Mouse (Mus musculus) hindbrain, embryonic 14.5 days (tissue): ENCODE measurements around the gene Dis3l. TPM values are rescaled to one million over a fixed set of nuclear protein-coding genes. Genes with fewer than 3 reads are reported as not detected.
A peak's percentile ranks its signal among the peaks of the same experiment; 100 is the strongest.

Source experiments
- ATAC-seq: fragments of 200-750 bp; cut with Nextera tagmentation; 2 replicates; pipeline ENCODE4 v1.8.0; 2017; ENCODE audit warnings: moderate number of reproducible peaks, mild to moderate bottlenecking, moderate TSS enrichment, moderate library complexity; ENCODE audit not compliant: low FRiP score
- DNase-seq: peaks from one replicate; pipeline ENCODE4 v3.0.0-alpha.2; 2015; ENCODE audit warnings: low spot score
- H3K27ac ChIP-seq: fragments of 300-500 bp; sonication (generic); 2 replicates; pipeline ENCODE4 v1.5.1; 2014; ENCODE audit warnings: mild to moderate bottlenecking, moderate library complexity
- H3K27me3 ChIP-seq: fragments of 300-500 bp; sonication (generic); 2 replicates; pipeline ENCODE4 v1.6.1; 2014; ENCODE audit warnings: mild to moderate bottlenecking, low read length, mixed read lengths; ENCODE audit not compliant: control insufficient read depth, insufficient read depth
- H3K36me3 ChIP-seq: fragments of 300-500 bp; sonication (generic); replicated peaks from 2 replicates; pipeline ENCODE4 v1.6.1; 2014; ENCODE audit not compliant: control insufficient read depth, insufficient read depth
- H3K4me1 ChIP-seq: fragments of 300-500 bp; sonication (generic); replicated peaks from 2 replicates; pipeline ENCODE4 v1.6.1; 2014; ENCODE audit warnings: antibody characterized with exemption, low read length, mixed read lengths; ENCODE audit not compliant: control insufficient read depth, insufficient read depth
- H3K4me2 ChIP-seq: fragments of 300-500 bp; sonication (generic); replicated peaks from 2 replicates; pipeline ENCODE4 v1.6.1; 2014; ENCODE audit warnings: mild to moderate bottlenecking, moderate library complexity
- H3K4me3 ChIP-seq: fragments of 300-500 bp; sonication (generic); replicated peaks from 2 replicates; pipeline ENCODE4 v1.5.1; 2014; ENCODE audit warnings: mild to moderate bottlenecking, low read length
- H3K9ac ChIP-seq: fragments of 300-500 bp; sonication (generic); 2 replicates; pipeline ENCODE4 v1.6.1; 2014
- H3K9me3 ChIP-seq: fragments of 300-500 bp; sonication (generic); 2 replicates; pipeline ENCODE4 v1.6.1; 2016; ENCODE audit warnings: low read length; ENCODE audit not compliant: control insufficient read depth
- WGBS: fragments of 180-500 bp; shearing (Covaris S2); extraction: QIAGEN DNeasy Blood & Tissue Kit; methylation state at CpG from one replicate; pipeline ENCODE4 v1.1.7; 2014; 5-methylcytosine and 5-hydroxymethylcytosine counted together
- polyA plus RNA-seq: library from polyadenylated mRNA; unstranded; fragments of >200 nt; fragmentation: Nextera tagmentation; extraction: Ambion mirVana; gene quantifications from 2 replicates; pipeline ENCODE4 v1.2.1, GENCODE M21; 2014

Gene Dis3l
- 21.1 and 23.2 TPM in 2 replicates for polyA plus RNA-seq

- ATAC-seq = no peak
- 11% methylated on average over 16 of the region's 16 CpGs for WGBS
Observed at GRCm38 (mm10) chr9:64341254-64341566, at the start of gene Dis3l. Gene Dis3l, minus strand, starts transcription at chr9:64341288.

GRCm38 (mm10) chr9:64389576-64390292 lies 48.6 kb upstream of the Dis3l start:
- H3K4me2 ChIP-seq = no peak overlapping the region
- WGBS = 60% methylated on average over 7 of the region's 7 CpGs
- peaks cover 35% of the 10 kb centered on the region for H3K27me3 ChIP-seq
- H3K27ac ChIP-seq = no peak overlapping the region
- no peaks in the 10 kb centered on the region for H3K9me3 ChIP-seq
- no peaks in the 10 kb centered on the region for H3K36me3 ChIP-seq
- H3K4me3 ChIP-seq = no peak overlapping the region
- peaks cover 26% of the 10 kb centered on the region for H3K4me1 ChIP-seq
- DNase-seq (no peak), ATAC-seq (no peak)
- H3K9ac ChIP-seq = no peak overlapping the region

More at GRCm38 (mm10) chr9:64341254-64341566, at the start of gene Dis3l:
- no peak for DNase-seq
- peak within 1 kb of the TSS; percentile 99 for H3K27ac ChIP-seq
- peak within 1 kb of the TSS; percentile 77 for H3K4me2 ChIP-seq
- H3K4me3 ChIP-seq = peak within 1 kb of the TSS; percentile 55
- H3K9me3 ChIP-seq = no peaks in the 10 kb centered on the region
- H3K9ac ChIP-seq = peak within 1 kb of the TSS; percentile 97
- H3K36me3 ChIP-seq = no peaks in the 10 kb centered on the region
- peaks cover 10% of the 10 kb centered on the region; the same call in 1 of the 2 replicates for H3K4me1 ChIP-seq
- no peaks in the 10 kb centered on the region for H3K27me3 ChIP-seq

- H3K27ac ChIP-seq = no peak overlapping the region
- DNase-seq = no peak
- 0 out of 2 replicates have a peak, but pooled peaks have one; percentile 29 for ATAC-seq
Observed at GRCm38 (mm10) chr9:64386466-64387211, 45.6 kb upstream of the Dis3l start.

GRCm38 (mm10) chr9:64385511-64386465 lies 44.7 kb upstream of the Dis3l start, which contains the start of gene Megf11:
Gene Megf11, plus strand, starts transcription at chr9:64385626.
- no peaks in the 10 kb centered on the region for H3K36me3 ChIP-seq
- H3K4me2 ChIP-seq = peak within 1 kb of the TSS; percentile 98
- peaks cover 30% of the 10 kb centered on the region for H3K4me1 ChIP-seq
- H3K4me3 ChIP-seq = peak within 1 kb of the TSS; percentile 60
- peaks cover 52% of the 10 kb centered on the region for H3K27me3 ChIP-seq
- peak within 1 kb of the TSS; percentile 69 for H3K9ac ChIP-seq
- DNase-seq = peak; percentile 69
- H3K27ac ChIP-seq = no peak within 1 kb of the TSS
- WGBS = under 1% methylated on average over 77 of the region's 93 CpGs
- no peaks in the 10 kb centered on the region for H3K9me3 ChIP-seq
- ATAC-seq = peak; percentile 74

More at GRCm38 (mm10) chr9:64386466-64387211, 45.6 kb upstream of the Dis3l start:
- peak overlapping the region; percentile 60 for H3K4me3 ChIP-seq
- H3K4me2 ChIP-seq = peak overlapping the region; percentile 98
- H3K9me3 ChIP-seq = no peaks in the 10 kb centered on the region
- H3K36me3 ChIP-seq = no peaks in the 10 kb centered on the region
- under 1% methylated on average over 45 of the region's 45 CpGs for whole genome bisulfite sequencing
- H3K9ac ChIP-seq = peak overlapping the region; percentile 69
- peaks cover 52% of the 10 kb centered on the region for H3K27me3 ChIP-seq
- H3K4me1 ChIP-seq = peaks cover 30% of the 10 kb centered on the region

- H3K27me3 ChIP-seq = peaks cover 47% of the 10 kb centered on the region
- H3K4me1 ChIP-seq = peaks cover 23% of the 10 kb centered on the region
- H3K4me3 ChIP-seq = no peak overlapping the region
- peak; percentile 56 for DNase-seq
- no peak overlapping the region for H3K27ac ChIP-seq
- H3K9ac ChIP-seq = no peak overlapping the region
- no peaks in the 10 kb centered on the region for H3K36me3 ChIP-seq
- 48% methylated on average over 10 of the region's 10 CpGs for WGBS
- ATAC-seq = peak; percentile 55; the same call in 1 of the 2 replicates
- no peak overlapping the region for H3K4me2 ChIP-seq
- no peaks in the 10 kb centered on the region for H3K9me3 ChIP-seq
Observed at GRCm38 (mm10) chr9:64383021-64383788, 42.1 kb upstream of the Dis3l start.

- H3K4me3 ChIP-seq = no peak overlapping the region
- WGBS = 84% methylated on average over 2 of the region's 2 CpGs
- peaks cover 3% of the 10 kb centered on the region for H3K4me1 ChIP-seq
- ATAC-seq = no peak
- H3K4me2 ChIP-seq = no peak overlapping the region
- no peaks in the 10 kb centered on the region for H3K27me3 ChIP-seq
- no peak for DNase-seq
- no peak overlapping the region for H3K9ac ChIP-seq
- no peaks in the 10 kb centered on the region for H3K9me3 ChIP-seq
- no peak overlapping the region for H3K27ac ChIP-seq
- no peaks in the 10 kb centered on the region for H3K36me3 ChIP-seq
Observed at GRCm38 (mm10) chr9:64376380-64376779, 35.3 kb upstream of the Dis3l start.

- DNase-seq (no peak), ATAC-seq (no peak; the same call in 1 of the 2 replicates)
- H3K9me3 ChIP-seq = no peaks in the 10 kb centered on the region
- H3K4me3 ChIP-seq = no peak overlapping the region
- no peaks in the 10 kb centered on the region for H3K36me3 ChIP-seq
- H3K4me1 ChIP-seq = peaks cover 5% of the 10 kb centered on the region
- no peak overlapping the region for H3K4me2 ChIP-seq
- 27% methylated on average over 11 of the region's 11 CpGs for WGBS
- H3K9ac ChIP-seq = no peak overlapping the region
- no peak overlapping the region for H3K27ac ChIP-seq
- H3K27me3 ChIP-seq = no peaks in the 10 kb centered on the region
Observed at GRCm38 (mm10) chr9:64371305-64371819, 30.3 kb upstream of the Dis3l start.

GRCm38 (mm10) chr9:64369871-64370270 lies 28.8 kb upstream of the Dis3l start:
- no peaks in the 10 kb centered on the region for H3K36me3 ChIP-seq
- no peaks in the 10 kb centered on the region for H3K9me3 ChIP-seq
- peaks cover 5% of the 10 kb centered on the region for H3K4me1 ChIP-seq
- 69% methylated on average over 7 of the region's 7 CpGs for WGBS
- H3K27me3 ChIP-seq = no peaks in the 10 kb centered on the region
- H3K27ac ChIP-seq = no peak overlapping the region
- H3K9ac ChIP-seq = no peak overlapping the region
- H3K4me3 ChIP-seq = no peak overlapping the region
- DNase-seq (no peak), ATAC-seq (no peak)
- H3K4me2 ChIP-seq = no peak overlapping the region
